Mouse (Mus musculus) spleen, adult 2 months (tissue): ENCODE results near the gene Ppm1a.

Source experiments
- CTCF ChIP-seq: fragments of 200-500 bp; IDR thresholded peaks from 2 replicates; pipeline ENCODE4 v1.5.1; 2011; ENCODE audit warnings: mild to moderate bottlenecking, inconsistent platforms; ENCODE audit not compliant: insufficient read depth, insufficient read length, insufficient replicate concordance; ENCODE audit errors: extremely low read depth
- POLR2A ChIP-seq: fragments of 200-500 bp; IDR thresholded peaks from 2 replicates; pipeline ENCODE4 v1.6.1; 2011; ENCODE audit warnings: low read depth, low read length, inconsistent platforms

GRCm38 (mm10) chr12:72773921-72774320 lies 16.7 kb downstream of the Ppm1a start:
- TF ChIP-seq CTCF: no peak
- TF ChIP-seq POLR2A: no peak
